Mouse (Mus musculus) liver, embryonic 14.5 days (tissue): ENCODE data around the gene Atp11a.

Experiments
- CTCF ChIP-seq: IDR thresholded peaks from 2 replicates; pipeline ENCODE4 v1.5.1; 2016; ENCODE audit warnings: antibody characterized with exemption, low read depth, control low read depth
- EP300 ChIP-seq: IDR thresholded peaks from 2 replicates; pipeline ENCODE4 v1.6.1; 2016; ENCODE audit warnings: antibody characterized with exemption, low read depth

- no peak for TF ChIP-seq CTCF
- TF ChIP-seq EP300 = no peak
Observed at GRCm38 (mm10) chr8:12805569-12805968, 48.8 kb downstream of the Atp11a start.
